Mouse (Mus musculus) embryo, embryonic 11.5 days (tissue): ENCODE measurements at regions not wholly inside any gene's neighbourhood (a gene's known extent, or its start where the extent isn't known, plus 50 kb on each side); places are given as distances from the start of the nearest gene placed in this dataset.
"Not testable (repeated sequence)": the region's sequence is repeated elsewhere in the genome, so short reads cannot be mapped to it uniquely, and the experiment has no call there.

Experiments used
- DNase-seq: peaks from one replicate; pipeline ENCODE4 v3.0.0-alpha.2; 2012; ENCODE audit warnings: low read depth, low spot score

DNA sequence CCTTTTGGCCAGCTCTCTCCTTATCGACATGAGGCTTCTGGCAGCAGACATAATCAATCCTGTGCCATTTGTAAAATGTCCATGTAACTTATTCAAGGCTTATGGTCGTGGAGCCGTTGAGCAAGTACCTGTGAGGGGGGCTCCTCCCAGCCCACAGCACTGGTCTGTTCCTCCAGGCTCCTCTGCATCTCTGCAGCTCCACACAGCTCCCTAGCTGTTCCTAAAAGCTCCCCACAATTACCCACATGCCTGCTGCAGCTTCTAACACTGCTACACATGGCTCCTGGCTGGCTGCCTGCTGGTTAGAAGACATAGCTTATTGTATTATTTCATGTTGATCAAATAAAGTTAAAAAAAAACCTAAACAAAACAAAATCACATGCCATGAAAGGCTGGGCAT is 77.9 kb downstream of the Tcp10c start:
- DNase-seq, result not testable (repeated sequence)

GRCm38 (mm10) chr17:13434146-13434545 is 79.8 kb downstream of the Tcp10c start:
- not testable (repeated sequence) for DNase-seq

- DNase-seq, result not testable (repeated sequence)
These were observed 84.4 kb downstream of the Tcp10c start for GRCm38 (mm10) chr17:13438790-13439189.

GRCm38 (mm10) chr17:13440708-13441530 is 86.5 kb downstream of the Tcp10c start:
- DNase-seq, result not testable (repeated sequence)

GRCm38 (mm10) chr17:13442229-13442628 is 87.9 kb downstream of the Tcp10c start:
- not testable (repeated sequence) for DNase-seq

DNA sequence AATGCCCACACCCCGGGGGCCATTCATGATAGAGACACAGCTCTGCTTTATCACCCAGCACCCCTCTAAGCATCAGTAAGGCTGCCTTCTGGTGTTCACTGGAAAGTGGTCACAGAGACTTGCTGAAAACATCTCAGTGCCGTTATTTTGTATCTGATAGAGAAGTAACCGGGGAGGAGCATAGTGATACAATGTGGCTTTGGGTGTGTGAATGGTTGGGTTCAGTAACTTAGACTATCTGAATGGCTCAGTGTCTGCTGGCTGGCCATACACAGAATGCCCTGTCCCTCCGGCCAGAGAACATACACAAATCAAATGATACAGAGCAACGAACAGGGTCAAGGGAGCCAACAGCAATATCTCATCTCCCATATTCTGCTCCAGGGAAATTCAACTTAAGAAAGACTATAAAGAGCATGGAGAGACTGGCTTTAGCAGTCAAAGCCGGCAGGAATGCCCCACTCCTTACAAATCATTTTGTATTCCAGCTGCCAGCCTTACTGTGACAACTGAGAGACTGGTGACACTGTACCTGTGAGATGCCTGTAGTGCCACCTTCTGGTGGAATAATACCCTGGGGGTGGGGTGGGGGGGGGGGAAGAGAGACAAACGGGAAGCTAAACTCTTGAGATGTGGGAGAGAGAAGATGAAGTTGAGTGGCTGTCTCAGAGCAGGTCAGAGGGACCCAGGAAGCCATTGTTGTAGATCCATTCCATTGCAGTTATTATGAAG is 102.7 kb downstream of the Tcp10c start:
- DNase-seq, result not testable (repeated sequence)

DNA sequence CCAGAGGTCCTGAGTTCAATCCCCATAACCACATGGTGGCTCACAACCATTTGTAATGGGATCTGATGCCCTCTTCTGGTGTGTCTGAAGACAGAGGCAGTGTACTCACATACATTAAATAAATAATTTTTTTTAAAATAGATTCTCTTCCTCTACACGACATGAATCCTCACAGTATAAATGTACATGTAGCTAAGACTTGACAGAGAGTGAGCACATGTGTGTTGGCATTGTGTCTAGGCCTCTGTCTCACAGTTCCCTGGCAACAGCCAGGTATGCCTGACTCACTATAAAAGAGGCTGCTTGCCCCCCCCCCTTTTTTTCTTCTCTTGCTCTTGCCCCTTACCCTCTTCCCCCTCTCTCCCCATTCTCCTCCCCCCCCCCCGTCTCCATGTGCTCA is 103.6 kb downstream of the Tcp10c start:
- DNase-seq, result not testable (repeated sequence)

GRCm38 (mm10) chr17:13458814-13459213 is 104.4 kb downstream of the Tcp10c start:
- DNase-seq, result not testable (repeated sequence)

DNA sequence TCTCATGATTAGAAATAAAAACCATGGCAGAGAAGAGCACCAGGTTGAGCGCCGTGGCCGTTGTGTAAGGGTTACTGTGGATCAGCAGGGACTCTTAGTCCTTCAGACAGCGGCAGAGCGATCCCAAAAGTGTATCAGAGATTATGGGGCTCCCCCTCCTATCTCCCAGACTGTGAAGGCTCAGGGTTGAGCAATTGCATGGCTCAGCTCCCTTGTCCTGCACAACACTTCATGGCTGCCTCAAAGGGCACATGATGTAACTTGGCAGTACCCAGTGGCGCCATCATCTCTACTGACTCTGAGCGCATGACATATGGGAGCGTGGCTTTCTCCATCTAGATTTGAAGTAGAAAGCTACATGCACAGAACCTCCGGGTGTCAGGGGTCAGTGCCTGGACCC is 108.3 kb downstream of the Tcp10c start:
- DNase-seq, result not testable (repeated sequence)

GRCm38 (mm10) chr17:13465822-13466221 is 111.5 kb downstream of the Tcp10c start:
- DNase-seq, result not testable (repeated sequence)

DNA sequence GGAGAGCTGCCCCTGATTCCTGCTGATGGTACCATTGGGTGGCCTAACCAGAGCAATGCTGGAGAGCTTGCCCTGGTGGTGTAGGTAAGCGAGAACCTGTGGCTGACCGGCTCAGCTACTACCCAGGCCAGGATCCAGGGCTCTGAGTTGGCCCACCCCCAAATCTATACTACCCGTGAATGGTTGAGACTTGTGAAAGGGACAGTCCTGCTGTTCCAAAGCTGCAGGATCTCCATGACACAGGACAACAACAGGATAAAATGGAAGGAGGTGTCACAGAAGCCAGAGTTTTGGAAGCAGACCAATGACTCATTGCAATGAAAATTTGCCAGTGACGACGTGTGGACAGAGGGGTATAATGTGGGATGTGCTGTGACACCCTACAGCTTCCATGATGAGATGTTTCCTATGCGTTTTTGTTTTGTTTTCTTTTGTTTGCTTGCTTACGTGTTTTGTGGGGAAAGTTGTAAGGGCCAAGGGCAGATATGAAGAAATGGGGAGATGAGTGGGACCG is 115.6 kb downstream of the Tcp10c start:
- not testable (repeated sequence) for DNase-seq

GRCm38 (mm10) chr17:13472460-13473062 is 118.2 kb downstream of the Tcp10c start:
- peak; percentile 68 for DNase-seq

GRCm38 (mm10) chr17:13474310-13475094 is 120.1 kb downstream of the Tcp10c start:
- no peak for DNase-seq

DNA sequence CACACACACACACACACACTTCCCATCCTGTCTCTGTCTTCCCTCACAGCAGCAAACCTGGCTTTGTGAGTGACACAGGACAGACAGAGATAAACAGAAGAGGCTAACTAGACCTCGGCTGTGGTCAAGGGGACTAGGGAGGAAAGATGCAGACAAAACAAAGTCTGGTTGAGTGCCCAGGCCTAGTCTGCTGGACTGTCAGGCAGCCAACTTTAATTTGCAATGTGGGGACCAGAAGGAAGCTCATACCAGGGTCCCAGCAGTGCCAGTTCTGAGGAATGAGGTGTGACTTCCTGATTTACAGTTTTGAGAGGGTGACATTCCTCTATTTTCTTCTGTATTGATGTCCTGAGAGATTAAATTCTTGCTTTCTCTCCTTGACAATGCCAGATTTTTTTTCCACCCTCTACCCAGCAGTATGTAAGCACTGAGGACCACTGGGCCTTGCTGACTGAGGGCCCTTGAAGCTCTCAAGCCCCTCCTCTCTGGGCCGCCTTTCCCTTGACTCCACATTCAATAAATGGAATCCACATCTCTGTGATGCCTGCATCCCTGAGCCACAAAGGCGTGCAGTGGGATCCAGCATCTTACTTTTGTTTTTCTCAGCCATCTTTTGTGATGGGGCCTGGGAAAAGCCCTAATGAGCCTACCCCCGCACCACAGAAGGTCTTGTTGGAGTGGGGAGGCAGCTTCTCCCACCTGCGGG is 124.6 kb downstream of the Tcp10c start:
- DNase-seq, result no peak

DNA sequence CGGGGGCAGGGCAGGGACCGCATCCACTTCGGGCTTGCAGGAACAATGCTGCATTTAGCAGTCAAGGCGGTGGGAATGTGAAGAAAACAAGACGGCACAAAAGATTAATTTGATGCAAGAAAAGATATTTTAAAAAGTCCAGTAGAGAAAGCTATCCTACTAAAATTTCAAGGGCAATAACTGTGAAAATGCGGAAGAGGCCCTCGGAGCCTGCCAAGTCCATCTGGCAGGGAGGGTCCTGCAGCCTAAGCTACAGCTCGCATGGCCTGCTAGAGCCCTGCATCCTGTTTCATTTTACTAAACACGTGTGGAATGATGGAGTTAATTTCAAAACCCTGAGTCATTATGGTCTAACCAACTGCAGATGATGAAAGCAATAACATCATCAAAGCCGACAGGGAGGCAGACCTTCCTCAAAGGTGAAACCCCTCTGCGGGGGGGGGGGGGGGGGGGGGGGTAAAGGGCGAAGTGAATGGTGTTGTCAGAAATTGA is 125.2 kb downstream of the Tcp10c start:
- DNase-seq, result no peak

DNA sequence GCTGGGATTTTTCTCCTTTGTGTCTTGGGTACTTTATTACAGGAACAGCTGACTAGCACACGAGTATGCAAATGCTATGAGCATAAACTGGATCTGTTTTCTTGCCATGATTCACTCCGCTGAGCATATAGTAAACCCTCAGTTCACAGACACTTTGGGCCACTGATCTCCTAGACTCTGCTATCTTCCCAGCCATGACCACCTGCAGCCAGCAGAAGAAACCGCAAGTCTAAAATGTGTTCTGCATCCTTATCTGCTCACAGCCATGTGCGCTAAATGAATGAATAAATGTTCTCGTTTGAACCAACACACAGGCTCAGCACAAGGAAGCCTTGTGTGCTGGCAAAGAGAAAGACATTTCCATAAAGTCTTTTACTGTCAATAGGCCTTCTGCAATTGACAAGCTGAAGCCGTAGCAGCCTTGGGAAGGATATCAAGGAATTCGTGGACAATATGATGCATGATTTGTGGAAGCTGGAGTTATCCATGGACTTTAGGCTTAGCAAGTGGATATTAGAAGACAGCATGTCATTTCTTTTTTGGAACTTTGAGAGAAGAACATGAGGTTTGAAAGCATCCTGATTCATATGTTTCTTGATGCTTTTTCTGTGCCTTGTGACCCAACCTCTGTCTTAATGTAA is 127.2 kb downstream of the Tcp10c start:
- DNase-seq, result no peak

DNA sequence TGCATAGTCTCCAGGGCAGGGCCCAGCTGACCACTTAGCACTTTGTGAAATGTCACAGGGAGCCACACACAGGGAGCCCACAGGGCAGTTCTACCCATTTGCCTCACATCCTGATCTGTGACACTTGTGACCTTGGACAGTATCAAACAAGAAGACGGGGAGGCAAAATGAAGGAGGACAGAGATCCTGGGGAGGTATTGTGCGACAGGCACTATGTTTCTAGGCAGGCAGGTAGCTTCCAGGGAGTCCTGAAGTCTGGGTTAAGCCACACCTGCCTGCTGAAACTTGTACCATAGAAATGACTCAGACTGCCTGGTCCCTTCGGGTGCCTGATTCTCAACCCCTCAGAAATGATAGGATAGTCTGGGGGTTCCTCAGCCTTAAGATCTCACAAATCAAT is 127.8 kb downstream of the Tcp10c start:
- no peak for DNase-seq

DNA sequence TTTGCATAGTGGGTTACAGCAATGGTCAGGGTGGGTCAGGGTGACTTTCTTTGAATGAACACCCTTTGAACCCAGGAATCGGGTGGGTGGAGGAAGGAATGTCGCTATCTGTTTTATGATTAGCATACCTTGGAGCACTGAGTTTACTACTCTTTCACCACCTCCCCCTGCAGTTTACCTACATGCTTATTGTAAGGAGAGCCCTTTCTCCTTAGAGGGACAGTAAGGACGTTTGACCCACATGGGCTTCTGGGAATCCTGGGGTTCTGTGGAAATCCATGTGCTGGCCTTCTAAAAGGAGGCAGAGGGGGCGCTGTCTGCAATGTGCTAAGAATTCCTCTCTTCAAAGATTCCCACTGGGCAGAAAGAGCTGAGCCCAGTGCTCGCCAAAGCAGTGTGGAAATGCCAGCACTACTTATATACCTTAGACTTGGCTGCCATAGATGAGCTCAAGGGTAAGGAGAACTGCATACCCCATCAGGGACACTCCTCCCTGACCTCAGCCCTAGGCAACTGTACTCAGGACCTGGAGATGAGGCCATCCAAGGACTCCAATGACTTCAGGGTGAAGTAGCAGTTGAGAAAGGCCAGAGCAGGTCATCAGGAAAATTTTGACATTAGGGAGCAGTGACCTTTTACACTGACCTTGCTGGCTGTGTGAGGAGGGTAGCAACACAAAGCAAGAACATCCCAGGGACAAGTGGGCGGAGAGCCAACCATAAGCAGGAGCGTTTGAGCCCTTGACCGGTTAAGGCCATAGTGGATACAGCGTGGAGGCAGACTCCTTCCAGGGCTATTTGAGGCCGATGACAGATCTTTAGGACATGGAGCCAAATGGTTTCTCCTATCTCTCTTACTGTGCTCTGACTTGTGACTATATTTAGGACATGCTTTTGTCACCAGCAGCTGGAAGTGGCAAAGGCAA is 133.2 kb downstream of the Tcp10c start:
- DNase-seq, result no peak
